Mouse (Mus musculus) megakaryocyte, adult 5-6 weeks (primary cell): Measurements from ENCODE around the gene Cmss1. TPM values are rescaled to one million over a fixed set of nuclear protein-coding genes. Genes with fewer than 3 reads are reported as not detected.

Experiments used
- ATAC-seq: 2 replicates; pipeline ENCODE4 v1.8.0; 2016; ENCODE audit warnings: mild to moderate bottlenecking, inconsistent platforms; ENCODE audit not compliant: poor library complexity, severe bottlenecking
- total RNA-seq, 2 experiments: library from RNA; stranded (forward) in 1 of 2; stranded (reverse) in 1 of 2; fragments of 153-499, 151-499 nt in 1 of 2; fragments of 221-1000, 200-1000 nt in 1 of 2; gene quantifications; 2 replicates each; pipeline versions ENCODE4 v1.2.3 to v1.2.4; 2015 to 2017

Cmss1 gene
- total RNA-seq, 2 experiments from 2014 or later, result 4.6 to 18.0 TPM

GRCm38 (mm10) chr16:57353166-57353721, 253.4 kb downstream of the Cmss1 start:
- no peak for ATAC-seq

- ATAC-seq, result no peak
These were observed 253.9 kb downstream of the Cmss1 start, which contains the start of gene Filip1l for GRCm38 (mm10) chr16:57352751-57353150. Gene Filip1l (plus strand): TSS chr16:57353093.

- no peak for ATAC-seq
These were observed 257.0 kb downstream of the Cmss1 start for GRCm38 (mm10) chr16:57349689-57350088.

- no peak for ATAC-seq
These were observed 257.6 kb downstream of the Cmss1 start for GRCm38 (mm10) chr16:57349039-57349438.

GRCm38 (mm10) chr16:57346258-57346657, 260.4 kb downstream of the Cmss1 start:
- ATAC-seq, result no peak

- no peak for ATAC-seq
These were observed 266.1 kb downstream of the Cmss1 start for GRCm38 (mm10) chr16:57340613-57340898.

GRCm38 (mm10) chr16:57339765-57340612, 266.7 kb downstream of the Cmss1 start:
- no peak for ATAC-seq

GRCm38 (mm10) chr16:57336770-57337423, 269.8 kb downstream of the Cmss1 start:
- peak; percentile 91 for ATAC-seq

GRCm38 (mm10) chr16:57332301-57332700, 274.4 kb downstream of the Cmss1 start:
- no peak for ATAC-seq

- no peak for ATAC-seq
These were observed 276.6 kb downstream of the Cmss1 start for GRCm38 (mm10) chr16:57330111-57330510.

- ATAC-seq, result no peak
These were observed 277.6 kb downstream of the Cmss1 start for GRCm38 (mm10) chr16:57329028-57329427.

- no peak for ATAC-seq
These were observed 279.7 kb downstream of the Cmss1 start for GRCm38 (mm10) chr16:57326996-57327395.

- no peak for ATAC-seq
These were observed 287.2 kb downstream of the Cmss1 start for GRCm38 (mm10) chr16:57319284-57320124.

GRCm38 (mm10) chr16:57318637-57319125, 288.0 kb downstream of the Cmss1 start:
- ATAC-seq, result no peak

GRCm38 (mm10) chr16:57317882-57318636, 288.6 kb downstream of the Cmss1 start:
- no peak for ATAC-seq

- peak; percentile 52 for ATAC-seq
These were observed 289.5 kb downstream of the Cmss1 start for GRCm38 (mm10) chr16:57317127-57317526.

- ATAC-seq, result no peak
These were observed 291.6 kb downstream of the Cmss1 start for GRCm38 (mm10) chr16:57315026-57315425.

- no peak for ATAC-seq
These were observed 292.4 kb downstream of the Cmss1 start for GRCm38 (mm10) chr16:57314236-57314635.

GRCm38 (mm10) chr16:57313487-57313886, 293.2 kb downstream of the Cmss1 start:
- no peak for ATAC-seq

- no peak for ATAC-seq
These were observed 294.5 kb downstream of the Cmss1 start for GRCm38 (mm10) chr16:57312130-57312529.
